Mouse (Mus musculus) heart, embryonic 13.5 days (tissue): ENCODE measurements around the gene Iars. TPM values are rescaled to one million over a fixed set of nuclear protein-coding genes. Genes with fewer than 3 reads are reported as not detected.

Experiments
- ATAC-seq: fragments of 200-750 bp; cut with Nextera tagmentation; 2 replicates; pipeline ENCODE4 v1.8.0; 2017; ENCODE audit warnings: moderate TSS enrichment; ENCODE audit not compliant: insufficient number of reproducible peaks, low FRiP score, low TSS enrichment; ENCODE audit errors: extremely low read depth
- H3K27ac ChIP-seq: fragments of 300-500 bp; sonication (generic); replicated peaks from 2 replicates; pipeline ENCODE4 v1.5.1; 2015; ENCODE audit warnings: moderate library complexity, mild to moderate bottlenecking, inconsistent platforms
- H3K27me3 ChIP-seq: fragments of 300-500 bp; sonication (generic); replicated peaks from 2 replicates; pipeline ENCODE4 v1.6.1; 2015; ENCODE audit warnings: mild to moderate bottlenecking, inconsistent platforms
- H3K36me3 ChIP-seq: fragments of 300-500 bp; sonication (generic); 2 replicates; pipeline ENCODE4 v1.6.1; 2015; ENCODE audit warnings: mild to moderate bottlenecking, inconsistent platforms
- H3K4me1 ChIP-seq: fragments of 300-500 bp; sonication (generic); 2 replicates; pipeline ENCODE4 v1.6.1; 2015; ENCODE audit warnings: inconsistent platforms
- H3K4me2 ChIP-seq: fragments of 300-500 bp; sonication (generic); 2 replicates; pipeline ENCODE4 v1.6.1; 2015; ENCODE audit warnings: inconsistent platforms, mild to moderate bottlenecking, moderate library complexity
- H3K4me3 ChIP-seq: fragments of 300-500 bp; sonication (generic); 2 replicates; pipeline ENCODE4 v1.5.1; 2015; ENCODE audit warnings: moderate library complexity, mild to moderate bottlenecking, inconsistent platforms
- H3K9ac ChIP-seq: fragments of 300-500 bp; sonication (generic); 2 replicates; pipeline ENCODE4 v1.6.1; 2015; ENCODE audit warnings: inconsistent platforms, mild to moderate bottlenecking, moderate library complexity
- H3K9me3 ChIP-seq: fragments of 300-500 bp; sonication (generic); 2 replicates; pipeline ENCODE4 v1.6.1; 2016; ENCODE audit warnings: inconsistent platforms
- WGBS: fragments of 180-500 bp; shearing (Covaris S2); methylation state at CpG from one replicate; pipeline ENCODE4 v1.1.7; 2015; ENCODE audit warnings: mixed read lengths; 5-methylcytosine and 5-hydroxymethylcytosine counted together
- polyA plus RNA-seq: library from polyadenylated mRNA; unstranded; fragments of >200 nt; fragmentation: Nextera tagmentation; extraction: Ambion mirVana; gene quantifications from 2 replicates; pipeline ENCODE4 v1.2.1, GENCODE M21; 2015

Gene Iars
- polyA plus RNA-seq, 1 experiment from 2014 or later, result 50.2 TPM

GRCm38 (mm10) chr13:49677793-49678192, 4.1 kb upstream of the Iars start:
- Histone ChIP-seq H3K4me1 (peaks cover 9% of the 10 kb centered on the region), H3K9ac (no peak overlapping the region), H3K4me2 (no peak overlapping the region), H3K27ac (no peak overlapping the region), H3K36me3 (peaks cover 63% of the 10 kb centered on the region), H3K9me3 (no peaks in the 10 kb centered on the region), H3K27me3 (no peaks in the 10 kb centered on the region), H3K4me3 (no peak overlapping the region)
- no peak for ATAC-seq
- WGBS, result 84% methylated on average over 2 of the region's 2 CpGs

- Histone ChIP-seq H3K4me2 (peak overlapping the region; percentile 86), H3K9me3 (no peaks in the 10 kb centered on the region), H3K9ac (peak overlapping the region; percentile 84), H3K4me3 (peak overlapping the region; percentile 82), H3K36me3 (peaks cover 29% of the 10 kb centered on the region), H3K27me3 (no peaks in the 10 kb centered on the region), H3K27ac (peak overlapping the region; percentile 71), H3K4me1 (peaks cover 26% of the 10 kb centered on the region)
- WGBS, result under 1% methylated on average over 20 of the region's 20 CpGs
- no peak for ATAC-seq
These were observed 440 bp downstream of the Iars start for GRCm38 (mm10) chr13:49682233-49682846.

- Histone ChIP-seq H3K4me3 (no peak overlapping the region), H3K9me3 (no peaks in the 10 kb centered on the region), H3K27ac (no peak overlapping the region), H3K27me3 (no peaks in the 10 kb centered on the region), H3K36me3 (peaks cover 31% of the 10 kb centered on the region), H3K4me1 (peaks cover 26% of the 10 kb centered on the region), H3K9ac (no peak overlapping the region), H3K4me2 (no peak overlapping the region)
- WGBS, result 77% methylated on average over 4 of the region's 4 CpGs
- no peak for ATAC-seq
These were observed 2.4 kb downstream of the Iars start for GRCm38 (mm10) chr13:49684266-49684665.

- Histone ChIP-seq H3K9me3 (no peaks in the 10 kb centered on the region), H3K4me3 (no peak overlapping the region), H3K9ac (no peak overlapping the region), H3K36me3 (peaks cover 61% of the 10 kb centered on the region), H3K27ac (no peak overlapping the region), H3K27me3 (no peaks in the 10 kb centered on the region), H3K4me1 (no peaks in the 10 kb centered on the region), H3K4me2 (no peak overlapping the region)
- no peak for ATAC-seq
- WGBS, result 94% methylated on average over 5 of the region's 5 CpGs
These were observed 9.2 kb downstream of the Iars start for GRCm38 (mm10) chr13:49691056-49691455.

GRCm38 (mm10) chr13:49703216-49703779, 21.4 kb downstream of the Iars start:
- H3K27me3 ChIP-seq, result no peaks in the 10 kb centered on the region
- H3K4me2 ChIP-seq, result no peak overlapping the region
- no peak for ATAC-seq
- H3K4me1 ChIP-seq, result no peaks in the 10 kb centered on the region
- H3K9ac ChIP-seq, result no peak overlapping the region
- H3K9me3 ChIP-seq, result no peaks in the 10 kb centered on the region
- H3K4me3 ChIP-seq, result no peak overlapping the region
- 92% methylated on average over 11 of the region's 11 CpGs for WGBS
- peaks cover 83% of the 10 kb centered on the region for H3K36me3 ChIP-seq
- H3K27ac ChIP-seq, result no peak overlapping the region

- H3K36me3 ChIP-seq, result peaks cover 97% of the 10 kb centered on the region
- no peak overlapping the region for H3K9ac ChIP-seq
- H3K4me1 ChIP-seq, result no peaks in the 10 kb centered on the region
- no peak overlapping the region for H3K4me2 ChIP-seq
- no peaks in the 10 kb centered on the region for H3K9me3 ChIP-seq
- H3K27ac ChIP-seq, result no peak overlapping the region
- WGBS, result 88% methylated on average over 3 of the region's 3 CpGs
- ATAC-seq, result no peak
- H3K4me3 ChIP-seq, result no peak overlapping the region
- H3K27me3 ChIP-seq, result no peaks in the 10 kb centered on the region
These were observed 24.3 kb downstream of the Iars start for GRCm38 (mm10) chr13:49706032-49706690.

GRCm38 (mm10) chr13:49708311-49708710, 26.4 kb downstream of the Iars start:
- Histone ChIP-seq H3K4me2 (no peak overlapping the region), H3K9ac (no peak overlapping the region), H3K4me1 (no peaks in the 10 kb centered on the region), H3K36me3 (peaks cover 97% of the 10 kb centered on the region), H3K9me3 (no peaks in the 10 kb centered on the region), H3K4me3 (no peak overlapping the region), H3K27ac (no peak overlapping the region), H3K27me3 (no peaks in the 10 kb centered on the region)
- 86% methylated on average over 8 of the region's 8 CpGs for WGBS
- no peak for ATAC-seq

- Histone ChIP-seq H3K9ac (no peak overlapping the region), H3K4me1 (no peaks in the 10 kb centered on the region), H3K9me3 (no peaks in the 10 kb centered on the region), H3K36me3 (peaks cover 96% of the 10 kb centered on the region), H3K4me3 (no peak overlapping the region), H3K27me3 (no peaks in the 10 kb centered on the region), H3K27ac (no peak overlapping the region), H3K4me2 (no peak overlapping the region)
- 91% methylated on average over 12 of the region's 12 CpGs for WGBS
- no peak for ATAC-seq
These were observed 30.3 kb downstream of the Iars start for GRCm38 (mm10) chr13:49712047-49712721.

- no peaks in the 10 kb centered on the region for H3K27me3 ChIP-seq
- no peak overlapping the region for H3K4me2 ChIP-seq
- H3K9ac ChIP-seq, result no peak overlapping the region
- H3K36me3 ChIP-seq, result peaks cover 100% of the 10 kb centered on the region
- 81% methylated on average over 3 of the region's 3 CpGs for WGBS
- no peak overlapping the region for H3K27ac ChIP-seq
- H3K4me1 ChIP-seq, result no peaks in the 10 kb centered on the region
- ATAC-seq, result no peak
- H3K9me3 ChIP-seq, result no peaks in the 10 kb centered on the region
- no peak overlapping the region for H3K4me3 ChIP-seq
These were observed 37.4 kb downstream of the Iars start for GRCm38 (mm10) chr13:49719310-49719709.

GRCm38 (mm10) chr13:49736430-49736829, 54.5 kb downstream of the Iars start:
- no peak overlapping the region for H3K4me3 ChIP-seq
- H3K27ac ChIP-seq, result no peak overlapping the region
- 85% methylated on average over 2 of the region's 2 CpGs for WGBS
- no peak overlapping the region for H3K9ac ChIP-seq
- H3K27me3 ChIP-seq, result no peaks in the 10 kb centered on the region
- no peaks in the 10 kb centered on the region for H3K9me3 ChIP-seq
- no peaks in the 10 kb centered on the region for H3K4me1 ChIP-seq
- H3K4me2 ChIP-seq, result no peak overlapping the region
- no peak for ATAC-seq
- H3K36me3 ChIP-seq, result peaks cover 50% of the 10 kb centered on the region

GRCm38 (mm10) chr13:49738011-49738410, 56.1 kb downstream of the Iars start:
- 84% methylated on average over 2 of the region's 2 CpGs for WGBS
- Histone ChIP-seq H3K4me2 (no peak overlapping the region), H3K9me3 (no peaks in the 10 kb centered on the region), H3K36me3 (peaks cover 34% of the 10 kb centered on the region), H3K27me3 (no peaks in the 10 kb centered on the region), H3K27ac (no peak overlapping the region), H3K4me1 (no peaks in the 10 kb centered on the region), H3K9ac (no peak overlapping the region), H3K4me3 (no peak overlapping the region)
- ATAC-seq, result no peak
